Mouse (Mus musculus) spleen, adult 2 months (tissue): Measurements from ENCODE around the gene Rpap3. TPM values are rescaled to one million over a fixed set of nuclear protein-coding genes. Genes with fewer than 3 reads are reported as not detected.
A peak's percentile ranks its signal among the peaks of the same experiment; 100 is the strongest.

ENCODE experiments used
- DNase-seq, 2 experiments: peaks; one replicate each; pipeline versions ENCODE4 v3.0.0 to v3.0.0-alpha.2; 2012 to 2021; ENCODE audit warnings: low spot score in 2 of 2, low read depth in 1 of 2
- H3K27ac ChIP-seq: fragments of 200-500 bp; 2 replicates; pipeline ENCODE4 v1.5.1; 2012; ENCODE audit warnings: low read length, inconsistent platforms; ENCODE audit not compliant: insufficient read depth
- H3K27me3 ChIP-seq: fragments of 200-500 bp; 2 replicates; pipeline ENCODE4 v1.6.1; 2012; ENCODE audit warnings: mild to moderate bottlenecking, moderate library complexity, low read length, inconsistent platforms; ENCODE audit not compliant: control insufficient read depth, insufficient read depth
- H3K36me3 ChIP-seq: fragments of 200-500 bp; 2 replicates; pipeline ENCODE4 v1.6.1; 2012; ENCODE audit warnings: mild to moderate bottlenecking, low read length, inconsistent platforms; ENCODE audit not compliant: control insufficient read depth, insufficient read depth
- H3K4me1 ChIP-seq: fragments of 200-500 bp; 2 replicates; pipeline ENCODE4 v1.6.1; 2011; ENCODE audit warnings: inconsistent platforms; ENCODE audit not compliant: control insufficient read depth, insufficient read depth, insufficient read length
- H3K4me3 ChIP-seq: fragments of 200-500 bp; 2 replicates; pipeline ENCODE4 v1.5.1; 2011; ENCODE audit warnings: mild to moderate bottlenecking, inconsistent platforms; ENCODE audit not compliant: insufficient read depth, insufficient read length; ENCODE audit errors: extremely low read depth
- CTCF ChIP-seq: fragments of 200-500 bp; IDR thresholded peaks from 2 replicates; pipeline ENCODE4 v1.5.1; 2011; ENCODE audit warnings: mild to moderate bottlenecking, inconsistent platforms; ENCODE audit not compliant: insufficient read depth, insufficient read length, insufficient replicate concordance; ENCODE audit errors: extremely low read depth
- POLR2A ChIP-seq: fragments of 200-500 bp; IDR thresholded peaks from 2 replicates; pipeline ENCODE4 v1.6.1; 2011; ENCODE audit warnings: low read depth, low read length, inconsistent platforms
- WGBS: fragments of 180-500 bp; shearing (Covaris S2); methylation state at CpG from one replicate; pipeline ENCODE4 v1.1.7; 2018; 5-methylcytosine and 5-hydroxymethylcytosine counted together
- polyA plus RNA-seq: library from polyadenylated mRNA; depleted of rRNA; stranded (reverse); fragments of >200 nt; gene quantifications from 2 replicates; pipeline ENCODE4 v1.2.3, GENCODE M21; 2012; rRNA removed

Gene Rpap3
- 2.0 and 2.1 TPM in 2 replicates for polyA plus RNA-seq

DNA sequence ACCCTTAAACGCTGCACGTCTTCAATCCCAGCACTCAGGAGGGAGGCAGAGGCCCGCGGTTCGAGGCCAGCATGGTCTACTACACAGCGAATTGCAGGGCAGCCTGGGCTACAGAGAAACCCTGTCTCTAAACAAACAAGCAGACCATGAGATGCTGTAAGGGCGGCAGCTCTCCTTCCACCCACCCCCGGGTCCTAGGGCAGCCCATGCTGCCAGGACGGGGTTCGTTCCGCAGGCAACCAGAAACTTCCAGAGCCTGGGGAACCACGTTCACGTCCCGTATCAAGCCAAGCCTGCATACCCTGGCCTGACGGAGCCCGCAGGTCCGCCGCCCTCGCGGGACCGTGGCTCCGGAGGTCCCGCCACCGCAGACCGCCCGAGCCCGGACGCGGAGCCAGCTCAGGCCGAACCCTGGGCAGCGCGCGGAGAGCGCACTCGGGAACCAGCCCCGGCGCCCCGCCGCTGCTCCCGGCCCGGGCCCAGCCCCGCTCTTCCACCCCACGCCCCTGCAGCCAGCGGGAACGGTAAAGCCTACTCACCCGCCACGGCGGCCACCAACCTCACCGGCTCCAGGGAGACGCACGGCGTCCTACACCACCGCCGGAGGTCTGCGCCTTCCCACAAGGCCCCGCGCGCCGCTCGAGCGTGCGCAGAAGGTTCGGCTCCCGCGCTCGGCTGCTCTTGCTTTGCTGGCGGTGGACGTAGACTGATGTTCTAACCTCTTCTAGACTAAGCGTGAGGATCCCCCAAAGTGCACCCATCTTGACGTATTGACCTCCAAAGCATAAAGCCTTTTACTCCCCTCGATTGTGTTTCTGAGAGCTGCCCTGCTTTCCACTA lies at the start of gene Rpap3:
TSS of gene Rpap3 (minus strand) at position 615 of the 840 bp plus-strand sequence.
- Histone ChIP-seq H3K4me1 (peaks cover 4% of the 10 kb centered on the region; the same call in 1 of the 2 replicates), H3K36me3 (peaks cover 7% of the 10 kb centered on the region; the same call in 1 of the 2 replicates), H3K27me3 (no peaks in the 10 kb centered on the region), H3K4me3 (peak within 1 kb of the TSS; percentile 80), H3K27ac (no peak within 1 kb of the TSS)
- peak; percentile 34 to 85 for DNase-seq
- TF ChIP-seq CTCF (no peak), POLR2A (peak; percentile 30)
- under 1% methylated on average over 70 of the region's 71 CpGs for WGBS

DNA sequence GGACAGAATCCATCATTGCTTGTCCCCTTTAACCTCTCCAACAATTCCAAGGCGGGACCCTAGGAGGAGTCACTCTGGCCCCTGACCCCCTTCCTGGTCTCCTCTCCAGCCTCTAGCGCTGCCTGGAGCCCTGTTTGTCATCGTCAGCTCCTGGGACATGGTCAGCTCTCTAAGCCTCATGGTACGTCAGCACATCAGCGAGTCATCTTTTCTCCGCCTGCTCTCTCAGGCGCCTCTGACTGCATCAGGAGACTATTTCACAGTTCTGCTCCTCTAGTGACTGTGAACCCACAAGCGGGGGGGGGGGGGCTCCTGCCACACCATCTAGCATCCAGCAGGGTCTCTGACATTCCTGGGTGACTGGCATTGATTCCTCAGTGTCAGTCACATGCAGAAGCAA lies 49.7 kb upstream of the Rpap3 start:
- TF ChIP-seq POLR2A (no peak), CTCF (no peak)
- Histone ChIP-seq H3K4me1 (peaks cover 6% of the 10 kb centered on the region; the same call in 1 of the 2 replicates), H3K27me3 (no peaks in the 10 kb centered on the region), H3K36me3 (no peaks in the 10 kb centered on the region), H3K4me3 (no peak overlapping the region), H3K27ac (no peak overlapping the region)
- WGBS: 86% methylated on average over 8 of the region's 8 CpGs
- no peak for DNase-seq

DNA sequence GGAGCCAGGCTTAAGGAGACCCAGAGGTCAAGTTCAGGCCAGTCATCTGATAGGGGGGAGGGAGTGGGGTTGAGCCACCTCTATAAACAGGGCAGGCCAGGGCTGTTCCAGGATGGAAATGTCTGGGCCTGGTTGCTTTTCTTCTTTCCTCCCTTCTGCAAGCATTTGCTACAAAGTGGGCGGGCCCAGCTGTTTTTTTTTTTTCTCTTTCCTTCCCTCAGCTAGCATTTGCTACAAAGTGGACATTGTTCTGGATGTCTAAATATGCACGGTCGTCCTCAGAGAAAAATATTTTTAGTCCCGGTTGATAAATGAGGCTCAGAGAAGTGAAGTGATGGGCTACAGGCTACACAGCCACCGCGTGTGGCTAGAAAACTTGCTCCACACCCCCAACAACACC lies 48.9 kb upstream of the Rpap3 start:
- H3K36me3 ChIP-seq: no peaks in the 10 kb centered on the region
- DNase-seq: no peak
- WGBS: 70% methylated on average over 6 of the region's 6 CpGs
- H3K4me1 ChIP-seq: peaks cover 14% of the 10 kb centered on the region; the same call in 1 of the 2 replicates
- no peak for TF ChIP-seq POLR2A
- TF ChIP-seq CTCF: no peak
- H3K27ac ChIP-seq: no peak overlapping the region
- no peak overlapping the region for H3K4me3 ChIP-seq
- no peaks in the 10 kb centered on the region for H3K27me3 ChIP-seq

DNA sequence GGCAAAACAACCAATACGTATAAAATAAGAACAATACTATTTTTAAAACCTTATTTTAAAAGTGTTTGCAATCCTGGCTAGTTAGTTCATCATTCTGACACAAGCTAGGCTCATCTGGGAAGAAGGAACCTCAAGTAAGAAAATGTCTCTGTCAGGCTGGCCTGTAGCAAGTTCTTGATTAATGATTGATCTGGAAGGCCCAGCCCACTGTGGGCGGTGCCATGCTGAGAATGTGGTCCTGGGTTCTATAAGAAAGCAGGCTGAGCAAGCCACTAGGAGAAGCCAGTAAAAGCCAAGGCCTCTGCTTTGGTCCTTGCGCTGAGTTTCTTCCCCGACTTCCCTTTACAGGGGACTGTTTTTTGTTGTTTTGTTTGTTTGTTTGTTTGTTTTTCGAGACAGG lies 46.9 kb upstream of the Rpap3 start:
- TF ChIP-seq CTCF (no peak), POLR2A (no peak)
- 92% methylated on average over 5 of the region's 5 CpGs for WGBS
- Histone ChIP-seq H3K27ac (no peak overlapping the region), H3K4me3 (no peak overlapping the region), H3K36me3 (no peaks in the 10 kb centered on the region), H3K4me1 (peaks cover 14% of the 10 kb centered on the region; the same call in 1 of the 2 replicates), H3K27me3 (no peaks in the 10 kb centered on the region)
- no peak for DNase-seq

DNA sequence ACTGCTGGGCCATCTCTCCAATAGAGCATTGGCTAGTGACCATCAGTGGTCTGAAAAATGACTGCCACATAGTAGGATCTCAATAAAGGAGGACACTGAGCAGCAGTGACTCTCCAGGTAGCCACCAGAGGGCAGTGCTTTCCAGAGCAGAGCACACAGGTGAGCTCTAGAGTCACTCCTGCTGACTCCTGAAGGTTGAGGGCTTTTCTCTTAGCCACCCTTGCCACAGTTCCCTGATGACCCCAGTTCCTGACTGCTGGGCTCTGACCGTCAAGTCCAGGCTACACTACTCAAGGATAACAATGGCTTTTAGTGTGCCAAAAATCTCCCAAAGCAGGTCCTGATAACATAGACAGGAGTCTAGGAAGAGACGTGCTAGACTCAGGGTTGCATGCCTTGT lies 46.1 kb upstream of the Rpap3 start:
- peak; percentile 59; the same call in 1 of the 2 replicates for TF ChIP-seq CTCF
- no peak for TF ChIP-seq POLR2A
- peak in 1 of 2 experiments; percentile 53 for DNase-seq
- 89% methylated on average over 2 of the region's 2 CpGs for WGBS
- H3K27me3 ChIP-seq: no peaks in the 10 kb centered on the region
- H3K4me1 ChIP-seq: peaks cover 14% of the 10 kb centered on the region; the same call in 1 of the 2 replicates
- no peaks in the 10 kb centered on the region for H3K36me3 ChIP-seq
- H3K4me3 ChIP-seq: no peak overlapping the region
- H3K27ac ChIP-seq: no peak overlapping the region

DNA sequence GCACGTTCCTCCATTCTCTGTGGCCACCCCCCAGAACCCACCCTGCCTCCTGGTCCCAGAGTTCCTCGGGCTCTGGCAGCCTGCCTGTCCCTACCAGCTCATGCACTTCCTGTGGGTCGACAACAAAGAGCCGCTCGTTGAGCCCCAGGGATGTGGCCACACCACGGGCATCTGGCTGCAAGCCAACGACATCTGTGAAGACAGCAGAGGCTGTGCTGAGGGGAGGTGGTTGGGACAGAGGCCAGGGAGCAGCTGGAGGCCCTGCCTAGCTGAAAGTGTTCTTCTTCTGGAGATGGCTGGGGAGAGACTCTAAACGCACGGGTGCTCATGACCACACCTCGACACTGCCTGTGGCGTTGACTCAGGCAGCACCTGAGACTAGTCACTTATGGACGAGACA lies 45.1 kb upstream of the Rpap3 start:
- no peak overlapping the region for H3K4me3 ChIP-seq
- WGBS: 2% methylated on average over 12 of the region's 12 CpGs
- no peaks in the 10 kb centered on the region for H3K36me3 ChIP-seq
- no peaks in the 10 kb centered on the region for H3K27me3 ChIP-seq
- no peak for TF ChIP-seq CTCF
- TF ChIP-seq POLR2A: no peak
- peak overlapping the region; percentile 14; the same call in 1 of the 2 replicates for H3K27ac ChIP-seq
- peaks cover 15% of the 10 kb centered on the region; the same call in 1 of the 2 replicates for H3K4me1 ChIP-seq
- peak in 1 of 2 experiments; percentile 56 for DNase-seq

DNA sequence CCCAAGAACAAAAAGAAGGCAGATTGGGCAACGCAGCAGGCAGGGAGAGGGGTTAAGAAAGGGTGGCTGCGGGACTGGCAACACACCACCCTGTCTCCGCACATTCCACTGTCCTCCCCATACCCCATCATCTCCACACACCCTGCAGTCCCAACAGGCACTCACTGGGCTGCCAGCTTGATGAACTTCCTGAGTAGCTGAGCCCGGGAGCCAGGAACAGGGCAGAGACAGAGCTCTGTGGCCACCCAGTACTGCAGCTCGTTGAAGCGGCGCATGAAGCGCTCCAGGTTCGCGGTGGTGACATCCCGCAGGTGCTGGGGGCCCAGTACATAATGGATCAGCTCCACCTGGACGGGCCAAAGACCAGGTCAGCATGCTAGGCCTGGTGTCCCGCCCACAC lies 44.2 kb upstream of the Rpap3 start:
- H3K4me1 ChIP-seq: peaks cover 22% of the 10 kb centered on the region; the same call in 1 of the 2 replicates
- H3K36me3 ChIP-seq: no peaks in the 10 kb centered on the region
- 37% methylated on average over 13 of the region's 13 CpGs for WGBS
- H3K27me3 ChIP-seq: no peaks in the 10 kb centered on the region
- TF ChIP-seq POLR2A (no peak), CTCF (no peak)
- H3K4me3 ChIP-seq: no peak overlapping the region
- H3K27ac ChIP-seq: no peak overlapping the region
- no peak for DNase-seq
